Mouse (Mus musculus) stomach, postnatal 0 days (tissue): ENCODE measurements around the gene Ywhag.

Experiments
- CTCF ChIP-seq: IDR thresholded peaks from 2 replicates; pipeline ENCODE4 v1.5.1; 2016; ENCODE audit warnings: antibody characterized with exemption, low read depth, mild to moderate bottlenecking, moderate library complexity
- EP300 ChIP-seq: optimal IDR thresholded peaks from 2 replicates; pipeline ENCODE3; 2016; ENCODE audit warnings: antibody characterized with exemption

DNA sequence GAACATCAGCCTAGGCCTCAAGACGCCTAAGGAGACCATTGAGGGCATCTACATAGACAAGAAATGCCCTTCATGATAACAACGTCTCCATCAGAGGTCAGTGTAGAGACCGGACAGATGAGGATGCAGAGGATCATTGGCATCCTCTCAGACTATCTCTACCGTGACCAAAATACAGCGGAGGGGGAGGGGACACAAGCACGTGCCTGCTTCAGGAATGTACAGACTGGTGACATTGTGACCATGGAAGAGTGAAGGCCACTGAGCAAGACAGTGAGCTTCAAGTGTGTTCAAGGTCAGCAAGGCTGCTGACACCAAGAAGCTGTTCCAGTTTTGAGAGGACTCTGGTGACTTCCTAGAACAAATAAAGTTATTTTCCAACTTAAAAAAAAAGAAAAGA is 39.5 kb downstream of the Ywhag start:
- no peak for TF ChIP-seq CTCF
- TF ChIP-seq EP300 = no peak
